In genomic region chr8:108034726-108035125, GRCm38 (mm10) we compare ENCODE assay signal across 28 mouse cellular contexts.
A peak's percentile ranks its signal among the peaks of the same experiment; 100 is the strongest.
DNase-seq lines count a peak whose midpoint lies in the region; ATAC-seq and TF ChIP-seq lines count a peak whose summit lies in the region.
"Had no signal": no experiment of that assay in that cellular context is flagged by ENCODE, and none has a peak within 500 bp of the region (broad histone marks: within the 10 kb centered on the region; RNA-seq: fewer than 3 reads in every experiment).

No protein-coding gene starts in this region.

- no peaks in the 10 kb centered on the region for H3K36me3 ChIP-seq in embryonic facial prominence, embryonic 12.5 days
- H3K36me3 ChIP-seq in limb, embryonic 12.5 days: no peaks in the 10 kb centered on the region
- H3K36me3 ChIP-seq in stomach, postnatal 0 days (ENCODE audit: control insufficient read depth, insufficient read depth, low read length): no peaks in the 10 kb centered on the region
- H3K36me3 ChIP-seq: heart, embryonic 10.5 days; heart, embryonic 15.5 days; hindbrain, embryonic 13.5 days; neural tube, embryonic 15.5 days; stomach, embryonic 15.5 days had no signal

- H3K4me2 ChIP-seq in embryonic facial prominence, embryonic 12.5 days (replicated peaks): no peak overlapping the region
- no peak overlapping the region for H3K4me2 ChIP-seq in limb, embryonic 12.5 days
- H3K4me2 ChIP-seq in stomach, postnatal 0 days (replicated peaks; ENCODE audit: low read depth): no peak overlapping the region
- H3K4me2 ChIP-seq: heart, embryonic 15.5 days; hindbrain, embryonic 13.5 days; lung, embryonic 14.5 days; neural tube, embryonic 15.5 days; stomach, embryonic 15.5 days had no signal

- no peaks in the 10 kb centered on the region for H3K27me3 ChIP-seq in embryonic facial prominence, embryonic 12.5 days
- H3K27me3 ChIP-seq in limb, embryonic 12.5 days: no peaks in the 10 kb centered on the region
- no peaks in the 10 kb centered on the region for H3K27me3 ChIP-seq in stomach, postnatal 0 days (ENCODE audit: control insufficient read depth, insufficient read depth, low read length)
- H3K27me3 ChIP-seq: heart, embryonic 15.5 days; hindbrain, embryonic 13.5 days; neural tube, embryonic 15.5 days; stomach, embryonic 15.5 days had no signal

- H3K9me3 ChIP-seq in embryonic facial prominence, embryonic 12.5 days: no peaks in the 10 kb centered on the region
- H3K9me3 ChIP-seq in limb, embryonic 12.5 days: no peaks in the 10 kb centered on the region
- H3K9me3 ChIP-seq in stomach, postnatal 0 days (ENCODE audit: control insufficient read depth, low read length): no peaks in the 10 kb centered on the region
- H3K9me3 ChIP-seq: heart, embryonic 10.5 days; heart, embryonic 15.5 days; hindbrain, embryonic 13.5 days; neural tube, embryonic 15.5 days; stomach, embryonic 15.5 days had no signal

- no peak for TF ChIP-seq CTCF in brain, embryonic 14.5 days (IDR thresholded peaks at IDR 0.05; ENCODE audit: borderline replicate concordance, extremely low read depth, insufficient read depth, insufficient read length)
- no peak for TF ChIP-seq CTCF in lung, adult 2 months (IDR thresholded peaks at IDR 0.05; ENCODE audit: insufficient read depth, low read length)
- TF ChIP-seq CTCF in stomach, postnatal 0 days (IDR thresholded peaks at IDR 0.05; ENCODE audit: low read depth): no peak

- peak overlapping the region; percentile 73 for H3K27ac ChIP-seq in embryonic facial prominence, embryonic 12.5 days
- peak overlapping the region; percentile 75 for H3K27ac ChIP-seq in limb, embryonic 12.5 days
- H3K27ac ChIP-seq in stomach, postnatal 0 days (replicated peaks): no peak overlapping the region
- H3K27ac ChIP-seq: heart, embryonic 10.5 days; heart, embryonic 15.5 days; hindbrain, embryonic 13.5 days; liver, embryonic 14.5 days; neural tube, embryonic 15.5 days; stomach, embryonic 15.5 days had no signal

- H3K4me3 ChIP-seq in embryonic facial prominence, embryonic 12.5 days: no peak overlapping the region
- H3K4me3 ChIP-seq in limb, embryonic 12.5 days (replicated peaks): no peak overlapping the region
- H3K4me3 ChIP-seq in lung, adult 2 months (replicated peaks; ENCODE audit: extremely low read depth, low read depth, low read length): no peak overlapping the region
- H3K4me3 ChIP-seq in stomach, postnatal 0 days (ENCODE audit: low read depth, low read length): no peak overlapping the region
- H3K4me3 ChIP-seq: heart, embryonic 10.5 days; heart, embryonic 15.5 days; hindbrain, embryonic 13.5 days; neural tube, embryonic 15.5 days; stomach, embryonic 15.5 days had no signal

- H3K4me1 ChIP-seq in embryonic facial prominence, embryonic 12.5 days: peaks cover 17% of the 10 kb centered on the region; the same call in 1 of the 2 replicates
- H3K4me1 ChIP-seq in limb, embryonic 12.5 days (replicated peaks): peaks cover 26% of the 10 kb centered on the region
- H3K4me1 ChIP-seq in lung, adult 2 months (ENCODE audit: control insufficient read depth, insufficient read depth, low read length): no peaks in the 10 kb centered on the region
- H3K4me1 ChIP-seq in stomach, postnatal 0 days (replicated peaks; ENCODE audit: control insufficient read depth, insufficient read depth): no peaks in the 10 kb centered on the region
- H3K4me1 ChIP-seq: heart, embryonic 10.5 days; heart, embryonic 15.5 days; neural tube, embryonic 15.5 days; stomach, embryonic 15.5 days had no signal

- DNase-seq in MN1 (ENCODE audit: low spot score): peak; percentile 43
- peak; percentile 16 for DNase-seq in brain, embryonic 14.5 days (ENCODE audit: low read depth)
- no peak for DNase-seq in lung, adult 2 months
- no peak for DNase-seq in stomach, postnatal 0 days (ENCODE audit: low spot score)
- no peak for DNase-seq in adrenal gland, adult 2 months
- DNase-seq: adrenal gland, adult 8-10 months; B cell, adult 2 months; cerebellum, adult 11 months; cerebellum, adult 9-11 months; gastrocnemius, postnatal 14 days; kidney, adult 8-10 months; kidney, postnatal 10 days; liver; lung, embryonic 14.5 days; lung, postnatal 14 days; midbrain, embryonic 14.5 days; right cerebral cortex, postnatal 25 days; thymus, postnatal 14 days had no signal

- WGBS in embryonic facial prominence, embryonic 12.5 days: 27% methylated on average over 6 of the region's 6 CpGs
- 52% methylated on average over 6 of the region's 6 CpGs for WGBS in limb, embryonic 12.5 days
- WGBS in lung, adult 2 months: 80% methylated on average over 6 of the region's 6 CpGs
- 73% methylated on average over 6 of the region's 6 CpGs for WGBS in stomach, postnatal 0 days

- ATAC-seq in embryonic facial prominence, embryonic 12.5 days (ENCODE audit: insufficient number of reproducible peaks, insufficient read depth, low FRiP score, low TSS enrichment): no peak
- no peak for ATAC-seq in limb, embryonic 12.5 days (ENCODE audit: insufficient number of reproducible peaks, insufficient read depth, low FRiP score, low TSS enrichment, low read depth)
- no peak for ATAC-seq in stomach, postnatal 0 days (ENCODE audit: low FRiP score, low TSS enrichment)
- ATAC-seq: activated CD4-positive, CD25-positive, alpha-beta regulatory T cell, adult 4 months; forebrain, embryonic 16.5 days had no signal

- TF ChIP-seq POLR2A in brain, embryonic 14.5 days (IDR thresholded peaks at IDR 0.05; ENCODE audit: borderline replicate concordance, extremely low read depth, insufficient read depth, insufficient read length, poor library complexity, severe bottlenecking): no peak
- no peak for TF ChIP-seq POLR2A in lung, adult 2 months (IDR thresholded peaks at IDR 0.05; ENCODE audit: borderline replicate concordance, extremely low read depth, low read depth, low read length)

- no peak overlapping the region; the same call in 1 of the 2 replicates for H3K9ac ChIP-seq in embryonic facial prominence, embryonic 12.5 days
- H3K9ac ChIP-seq in limb, embryonic 12.5 days (replicated peaks): no peak overlapping the region
- H3K9ac ChIP-seq in stomach, postnatal 0 days (ENCODE audit: low read length): no peak overlapping the region
- H3K9ac ChIP-seq: heart, embryonic 15.5 days; hindbrain, embryonic 13.5 days; liver, embryonic 14.5 days; lung, embryonic 14.5 days; neural tube, embryonic 15.5 days; stomach, embryonic 15.5 days had no signal

- TF ChIP-seq EP300 in stomach, postnatal 0 days (optimal IDR thresholded peaks at IDR 0.05): no peak

Comparison
In these comparisons a context has a peak if more than half of its experiments do, and no peak if none do; other contexts are left out.
1. DNase-seq: peak in MN1 (single experiment) and brain, embryonic 14.5 days (single experiment); none in lung, adult 2 months (single experiment), stomach, postnatal 0 days (single experiment) and adrenal gland, adult 2 months (single experiment).